Mouse (Mus musculus) neutrophil, adult 83 days (primary cell): Measurements from ENCODE around the gene Vmn1r24. TPM values are rescaled to one million over a fixed set of nuclear protein-coding genes. Genes with fewer than 3 reads are reported as not detected.

ENCODE experiments used
- total RNA-seq, 2 experiments: library from RNA; stranded (reverse); gene quantifications; one replicate each; pipeline ENCODE4 v1.2.4; 2023

Vmn1r24 gene
- not detected for total RNA-seq

GRCm38 (mm10) chr6:57961403-57961802, at the start of gene Vmn1r24:
Vmn1r24 (minus strand) TSS chr6:57961503.

GRCm38 (mm10) chr6:57980710-57981109, 19.4 kb upstream of the Vmn1r24 start, which contains the start of gene Vmn1r25:
Vmn1r25 (minus strand) TSS chr6:57980810.

GRCm38 (mm10) chr6:57926738-57927137, 34.6 kb downstream of the Vmn1r24 start, which contains the start of gene Vmn1r23:
Vmn1r23 (minus strand) TSS chr6:57926838.

GRCm38 (mm10) chr6:57907928-57908327, 53.4 kb downstream of the Vmn1r24 start, which contains the start of gene Vmn1r22:
Vmn1r22 (minus strand) TSS chr6:57908028.

Other genes with a start within 250 kb of the Vmn1r24 start
- 10 to 100 TPM; 15.6 to 17.6 TPM for gene Vopp1, start 136.3 kb downstream of the Vmn1r24 start, total RNA-seq
- gene Vmn1r21, start 111.2 kb downstream of the Vmn1r24 start, total RNA-seq, result not detected
- not detected for gene Vmn1r22, start 53.5 kb downstream of the Vmn1r24 start, total RNA-seq
- not detected for gene Vmn1r23, start 34.7 kb downstream of the Vmn1r24 start, total RNA-seq
- gene Vmn1r25, start 19.3 kb upstream of the Vmn1r24 start, total RNA-seq, result not detected
- gene Vmn1r26, start 53.7 kb upstream of the Vmn1r24 start, total RNA-seq, result not detected